Mouse (Mus musculus) lung, adult 18-20 months (tissue): Measurements from ENCODE around the gene Pla2g4b.

Experiments
- DNase-seq, 2 experiments: peaks; one replicate each; pipeline ENCODE4 v3.0.0; 2022; ENCODE audit warnings: mixed read lengths in 2 of 2

The Pla2g4b gene

GRCm38 (mm10) chr2:120065243-120065642 lies 32.0 kb downstream of the Pla2g4b start:
- DNase-seq = no peak

- DNase-seq = peak; percentile 66 to 74
These were observed 33.0 kb downstream of the Pla2g4b start for GRCm38 (mm10) chr2:120066224-120066623.

- DNase-seq = peak in 1 of 2 experiments; percentile 29
These were observed 35.6 kb downstream of the Pla2g4b start for GRCm38 (mm10) chr2:120068555-120069465.

DNA sequence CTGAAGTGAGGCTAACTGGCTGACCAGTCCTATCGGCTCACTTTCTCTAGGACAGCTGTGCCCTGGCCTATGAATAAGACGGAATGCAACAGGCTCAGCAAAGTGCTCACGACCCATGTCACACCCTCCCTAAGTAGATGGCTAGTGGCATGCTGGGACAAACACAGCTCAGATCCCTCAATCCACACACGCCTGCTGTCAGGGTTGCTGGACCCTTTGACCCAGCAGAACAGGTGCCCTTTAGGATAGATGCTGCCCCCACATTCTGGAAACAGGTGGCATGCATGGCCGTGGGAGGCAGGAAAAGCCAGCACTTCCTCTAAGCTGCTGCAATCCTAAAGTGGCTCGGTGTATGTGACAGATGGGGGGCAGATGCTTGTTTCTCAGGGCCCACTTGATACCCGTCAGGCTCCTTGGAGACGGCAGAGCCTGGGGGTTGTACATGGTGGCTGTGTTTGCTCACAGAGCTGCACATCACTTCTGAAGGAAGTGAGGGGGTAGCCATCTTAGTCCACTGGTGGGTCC lies 36.3 kb downstream of the Pla2g4b start:
- DNase-seq = no peak

- DNase-seq = no peak
These were observed 40.9 kb downstream of the Pla2g4b start for GRCm38 (mm10) chr2:120074096-120074495.

GRCm38 (mm10) chr2:120076076-120076705 lies 43.0 kb downstream of the Pla2g4b start:
- peak; percentile 62 to 72 for DNase-seq

GRCm38 (mm10) chr2:120082416-120082815 lies 49.2 kb downstream of the Pla2g4b start:
- no peak for DNase-seq

- DNase-seq = peak; percentile 73 to 77
These were observed 51.6 kb downstream of the Pla2g4b start for GRCm38 (mm10) chr2:120084593-120085361.

DNA sequence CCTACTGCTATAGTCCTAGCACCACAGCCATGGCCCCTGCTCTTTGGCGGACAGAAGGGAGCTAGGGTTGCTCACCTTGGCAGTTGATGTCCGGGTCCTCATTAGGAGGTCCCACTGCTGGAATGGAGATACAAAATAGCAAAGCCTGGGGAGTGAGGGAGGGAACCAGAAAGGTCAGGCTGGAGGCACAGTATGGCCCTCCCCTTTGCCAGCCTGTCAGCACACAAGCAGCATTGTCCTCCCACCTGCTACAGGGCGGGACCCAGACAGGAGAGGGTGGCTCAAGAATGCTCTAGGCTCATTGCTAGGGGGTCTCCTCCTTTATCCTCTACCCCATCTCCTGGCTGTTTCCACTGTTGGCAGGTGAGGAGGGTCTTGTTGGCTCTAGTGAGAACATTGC lies 52.8 kb downstream of the Pla2g4b start:
- DNase-seq = no peak

DNA sequence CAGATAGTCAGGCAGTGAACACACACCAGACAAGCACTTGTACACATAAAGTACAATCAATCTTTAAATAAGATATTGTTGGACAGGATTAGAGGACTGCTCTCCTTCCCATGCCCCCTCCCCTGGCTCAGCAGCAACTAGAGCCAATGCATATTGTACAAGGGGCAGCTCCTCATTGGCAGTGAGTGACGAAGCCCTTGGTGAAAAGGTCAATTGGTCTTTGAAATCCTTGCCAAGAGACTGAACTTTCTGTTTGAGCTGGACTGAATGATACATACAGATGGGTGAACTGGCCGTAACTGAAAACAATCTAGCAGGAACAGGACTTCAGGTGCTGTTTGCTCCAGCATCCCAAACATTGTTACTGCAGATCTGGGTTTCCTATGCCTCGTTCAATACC lies 54.2 kb downstream of the Pla2g4b start:
- DNase-seq = no peak

DNA sequence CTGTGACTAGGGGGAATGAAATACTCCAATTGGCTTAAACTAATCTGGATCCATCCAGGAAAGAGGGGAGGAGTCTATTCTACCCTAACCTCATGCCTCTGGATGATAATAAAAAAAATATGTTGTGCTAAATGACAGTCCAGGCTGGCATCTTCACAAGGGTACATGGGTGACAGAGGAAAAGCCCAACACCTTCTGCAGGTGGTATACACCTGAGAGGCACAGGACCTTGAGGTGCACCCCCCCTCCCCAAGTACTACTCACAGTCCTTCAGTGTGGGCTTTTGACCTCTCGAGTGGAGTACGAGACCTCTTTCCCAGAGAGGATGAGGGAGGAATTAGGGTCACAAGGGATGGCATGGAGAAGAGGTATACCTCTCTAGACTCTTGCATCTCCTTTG lies 54.7 kb downstream of the Pla2g4b start:
- DNase-seq = no peak

GRCm38 (mm10) chr2:120090979-120091378 lies 57.8 kb downstream of the Pla2g4b start:
- DNase-seq = no peak
